Mouse (Mus musculus) embryonic facial prominence, embryonic 14.5 days (tissue): ENCODE data around the gene S100a7a. TPM values are rescaled to one million over a fixed set of nuclear protein-coding genes. Genes with fewer than 3 reads are reported as not detected.
A peak's percentile ranks its signal among the peaks of the same experiment; 100 is the strongest.

Experiments used
- ATAC-seq: fragments of 200-750 bp; cut with Nextera tagmentation; 2 replicates; pipeline ENCODE4 v1.8.0; 2017; ENCODE audit warnings: low read depth, moderate number of reproducible peaks, moderate TSS enrichment
- DNase-seq: peaks from one replicate; pipeline ENCODE4 v3.0.0-alpha.2; 2015; ENCODE audit warnings: low spot score
- H3K27ac ChIP-seq: fragments of 300-500 bp; sonication (generic); replicated peaks from 2 replicates; pipeline ENCODE4 v1.5.1; 2014; ENCODE audit warnings: low read depth, mild to moderate bottlenecking, low read length, moderate library complexity
- H3K27me3 ChIP-seq: fragments of 300-500 bp; sonication (generic); replicated peaks from 2 replicates; pipeline ENCODE4 v1.6.1; 2014; ENCODE audit warnings: low read length; ENCODE audit not compliant: control insufficient read depth, insufficient read depth
- H3K36me3 ChIP-seq: fragments of 300-500 bp; sonication (generic); 2 replicates; pipeline ENCODE4 v1.6.1; 2014; ENCODE audit warnings: low read length, mixed read lengths; ENCODE audit not compliant: control insufficient read depth, insufficient read depth
- H3K4me1 ChIP-seq: fragments of 300-500 bp; sonication (generic); 2 replicates; pipeline ENCODE4 v1.6.1; 2014; ENCODE audit warnings: antibody characterized with exemption, low read length; ENCODE audit not compliant: control insufficient read depth, insufficient read depth
- H3K4me2 ChIP-seq: fragments of 300-500 bp; sonication (generic); 2 replicates; pipeline ENCODE4 v1.6.1; 2014; ENCODE audit warnings: low read depth, mild to moderate bottlenecking, low read length, moderate library complexity, mixed read lengths
- H3K4me3 ChIP-seq: fragments of 300-500 bp; sonication (generic); 2 replicates; pipeline ENCODE4 v1.5.1; 2014; ENCODE audit warnings: low read depth, mild to moderate bottlenecking, low read length
- H3K9ac ChIP-seq: fragments of 300-500 bp; sonication (generic); 2 replicates; pipeline ENCODE4 v1.6.1; 2014; ENCODE audit warnings: low read depth, mild to moderate bottlenecking, low read length, moderate library complexity, mixed read lengths
- H3K9me3 ChIP-seq: fragments of 300-500 bp; sonication (generic); 2 replicates; pipeline ENCODE4 v1.6.1; 2016; ENCODE audit warnings: low read length; ENCODE audit not compliant: control insufficient read depth
- WGBS: fragments of 180-500 bp; shearing (Covaris S2); extraction: QIAGEN DNeasy Blood & Tissue Kit; methylation state at CpG from one replicate; pipeline ENCODE4 v1.1.7; 2014; 5-methylcytosine and 5-hydroxymethylcytosine counted together
- polyA plus RNA-seq: library from polyadenylated mRNA; unstranded; fragments of >200 nt; fragmentation: Nextera tagmentation; extraction: Ambion mirVana; gene quantifications from 2 replicates; pipeline ENCODE4 v1.2.1, GENCODE M21; 2014

The S100a7a gene
- polyA plus RNA-seq, 1 experiment from 2014 or later = 0.84 TPM

GRCm38 (mm10) chr3:90621552-90621951 lies 32.3 kb upstream of the S100a7a start:
- Histone ChIP-seq H3K4me2 (no peak overlapping the region), H3K36me3 (no peaks in the 10 kb centered on the region), H3K27me3 (no peaks in the 10 kb centered on the region), H3K9me3 (0 out of 2 replicates have a peak, but pooled peaks cover 3% of the 10 kb centered on the region), H3K9ac (no peak overlapping the region), H3K4me1 (peaks cover 8% of the 10 kb centered on the region; the same call in 1 of the 2 replicates), H3K27ac (no peak overlapping the region), H3K4me3 (no peak overlapping the region)
- ATAC-seq (no peak), DNase-seq (no peak)
- WGBS = 55% methylated on average over 7 of the region's 7 CpGs

- no peak overlapping the region for H3K27ac ChIP-seq
- 9% methylated on average over 2 of the region's 2 CpGs for WGBS
- H3K27me3 ChIP-seq = no peaks in the 10 kb centered on the region
- no peak overlapping the region for H3K4me2 ChIP-seq
- H3K4me1 ChIP-seq = peaks cover 8% of the 10 kb centered on the region; the same call in 1 of the 2 replicates
- H3K9ac ChIP-seq = no peak overlapping the region
- ATAC-seq = peak; percentile 87
- H3K36me3 ChIP-seq = no peaks in the 10 kb centered on the region
- H3K4me3 ChIP-seq = no peak overlapping the region
- no peaks in the 10 kb centered on the region for H3K9me3 ChIP-seq
- peak; percentile 91 for DNase-seq
These were observed 30.3 kb upstream of the S100a7a start for GRCm38 (mm10) chr3:90623435-90624071.

- Histone ChIP-seq H3K27me3 (no peaks in the 10 kb centered on the region), H3K4me1 (peaks cover 8% of the 10 kb centered on the region; the same call in 1 of the 2 replicates), H3K36me3 (no peaks in the 10 kb centered on the region), H3K9ac (no peak overlapping the region), H3K9me3 (no peaks in the 10 kb centered on the region), H3K4me2 (no peak overlapping the region), H3K4me3 (no peak overlapping the region), H3K27ac (no peak overlapping the region)
- WGBS = 73% methylated on average over 5 of the region's 5 CpGs
- DNase-seq (no peak), ATAC-seq (no peak)
These were observed 28.3 kb upstream of the S100a7a start for GRCm38 (mm10) chr3:90625496-90625895.

- H3K27ac ChIP-seq = no peak overlapping the region
These were observed 27.4 kb upstream of the S100a7a start for GRCm38 (mm10) chr3:90626266-90627021.

GRCm38 (mm10) chr3:90627366-90627765 lies 26.5 kb upstream of the S100a7a start:
- H3K27ac ChIP-seq = no peak overlapping the region
- ATAC-seq = no peak
- peaks cover 8% of the 10 kb centered on the region; the same call in 1 of the 2 replicates for H3K4me1 ChIP-seq
- no peak overlapping the region for H3K4me3 ChIP-seq
- no peak overlapping the region for H3K9ac ChIP-seq
- WGBS = 90% methylated on average over 5 of the region's 5 CpGs
- H3K9me3 ChIP-seq = no peaks in the 10 kb centered on the region
- H3K36me3 ChIP-seq = no peaks in the 10 kb centered on the region
- H3K27me3 ChIP-seq = no peaks in the 10 kb centered on the region
- no peak overlapping the region for H3K4me2 ChIP-seq
- DNase-seq = no peak

More at GRCm38 (mm10) chr3:90626266-90627021, 27.4 kb upstream of the S100a7a start:
- H3K4me1 ChIP-seq = peaks cover 8% of the 10 kb centered on the region; the same call in 1 of the 2 replicates
- ATAC-seq (no peak), DNase-seq (no peak)
- H3K36me3 ChIP-seq = no peaks in the 10 kb centered on the region
- no peaks in the 10 kb centered on the region for H3K9me3 ChIP-seq
- no peak overlapping the region for H3K4me2 ChIP-seq
- H3K9ac ChIP-seq = no peak overlapping the region
- 66% methylated on average over 9 of the region's 9 CpGs for WGBS
- no peak overlapping the region for H3K4me3 ChIP-seq
- no peaks in the 10 kb centered on the region for H3K27me3 ChIP-seq

- no peak overlapping the region for H3K9ac ChIP-seq
- H3K4me1 ChIP-seq = peaks cover 8% of the 10 kb centered on the region; the same call in 1 of the 2 replicates
- no peaks in the 10 kb centered on the region for H3K27me3 ChIP-seq
- ATAC-seq (no peak), DNase-seq (peak; percentile 63)
- H3K4me3 ChIP-seq = no peak overlapping the region
- no peaks in the 10 kb centered on the region for H3K36me3 ChIP-seq
- no peak overlapping the region for H3K4me2 ChIP-seq
- H3K9me3 ChIP-seq = no peaks in the 10 kb centered on the region
- H3K27ac ChIP-seq = no peak overlapping the region
- 62% methylated on average over 4 of the region's 4 CpGs for WGBS
These were observed 26.0 kb upstream of the S100a7a start for GRCm38 (mm10) chr3:90627807-90628206.

GRCm38 (mm10) chr3:90629298-90629697 lies 24.5 kb upstream of the S100a7a start:
- Histone ChIP-seq H3K27me3 (no peaks in the 10 kb centered on the region), H3K4me1 (no peaks in the 10 kb centered on the region), H3K27ac (no peak overlapping the region), H3K9me3 (no peaks in the 10 kb centered on the region), H3K4me2 (no peak overlapping the region), H3K36me3 (no peaks in the 10 kb centered on the region), H3K4me3 (no peak overlapping the region), H3K9ac (no peak overlapping the region)
- DNase-seq = no peak
- WGBS = 85% methylated on average over 2 of the region's 2 CpGs
- ATAC-seq = no peak

GRCm38 (mm10) chr3:90631984-90632383 lies 21.8 kb upstream of the S100a7a start:
- WGBS = 75% methylated on average over 2 of the region's 2 CpGs
- no peaks in the 10 kb centered on the region for H3K9me3 ChIP-seq
- H3K9ac ChIP-seq = no peak overlapping the region
- no peak overlapping the region for H3K4me2 ChIP-seq
- no peak overlapping the region for H3K27ac ChIP-seq
- no peaks in the 10 kb centered on the region for H3K36me3 ChIP-seq
- no peaks in the 10 kb centered on the region for H3K27me3 ChIP-seq
- no peak for DNase-seq
- H3K4me1 ChIP-seq = no peaks in the 10 kb centered on the region
- no peak for ATAC-seq
- no peak overlapping the region for H3K4me3 ChIP-seq
